Mouse (Mus musculus) heart, embryonic 10.5 days (tissue): Measurements from ENCODE around the gene Atp2b1. TPM values are rescaled to one million over a fixed set of nuclear protein-coding genes. Genes with fewer than 3 reads are reported as not detected.
"Not testable (repeated sequence)": the region's sequence is repeated elsewhere in the genome, so short reads cannot be mapped to it uniquely, and the experiment has no call there.

Experiments used
- DNase-seq: peaks from one replicate; pipeline ENCODE4 v3.0.0-alpha.2; 2017; ENCODE audit warnings: low spot score
- H3K27ac ChIP-seq: fragments of 300-500 bp; sonication (generic); 2 replicates; pipeline ENCODE4 v1.5.1; 2016; ENCODE audit warnings: mild to moderate bottlenecking
- H3K27me3 ChIP-seq: fragments of 300-500 bp; sonication (generic); 2 replicates; pipeline ENCODE4 v1.6.1; 2016; ENCODE audit warnings: mild to moderate bottlenecking; ENCODE audit not compliant: poor library complexity, insufficient read depth, severe bottlenecking
- H3K36me3 ChIP-seq: fragments of 300-500 bp; sonication (generic); 2 replicates; pipeline ENCODE4 v1.6.1; 2016; ENCODE audit warnings: mild to moderate bottlenecking, moderate library complexity
- H3K4me1 ChIP-seq: fragments of 300-500 bp; sonication (generic); 2 replicates; pipeline ENCODE4 v1.6.1; 2016; ENCODE audit warnings: mild to moderate bottlenecking
- H3K4me3 ChIP-seq: fragments of 300-500 bp; sonication (generic); 2 replicates; pipeline ENCODE4 v1.5.1; 2016; ENCODE audit warnings: mild to moderate bottlenecking, moderate library complexity
- H3K9me3 ChIP-seq: fragments of 300-500 bp; sonication (generic); 2 replicates; pipeline ENCODE4 v1.6.1; 2016; ENCODE audit warnings: mild to moderate bottlenecking, moderate library complexity
- WGBS: fragments of 180-500 bp; shearing (Covaris S2); methylation state at CpG from one replicate; pipeline ENCODE4 v1.1.7; 2016; 5-methylcytosine and 5-hydroxymethylcytosine counted together
- polyA plus RNA-seq: library from polyadenylated mRNA; unstranded; fragments of >200 nt; fragmentation: Nextera tagmentation; extraction: Ambion mirVana; gene quantifications from 2 replicates; pipeline ENCODE4 v1.2.1, GENCODE M21; 2016

The Atp2b1 gene
- polyA plus RNA-seq, 1 experiment from 2014 or later: 129 TPM

DNA sequence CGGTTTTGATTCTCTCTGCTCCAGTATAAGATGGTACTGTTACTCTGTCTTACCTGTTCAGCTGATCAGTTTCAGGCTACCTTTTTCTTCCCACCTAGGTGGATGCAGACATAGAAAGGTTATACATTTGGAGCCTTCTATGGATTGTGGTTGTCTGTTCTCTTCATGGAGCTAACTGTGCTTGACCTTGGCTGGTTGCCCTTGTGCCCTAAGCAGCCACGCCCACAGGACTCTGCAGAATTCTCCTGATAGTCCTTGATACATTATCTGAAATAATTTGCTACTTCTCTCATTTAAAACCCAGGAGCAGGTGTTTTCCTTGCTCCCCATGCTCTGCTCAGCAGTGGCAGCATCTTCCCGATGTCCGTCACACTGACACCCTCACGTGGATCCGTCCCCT is 61.4 kb downstream of the Atp2b1 start:
- Histone ChIP-seq H3K4me1 (peaks cover 26% of the 10 kb centered on the region), H3K36me3 (peaks cover 10% of the 10 kb centered on the region; the same call in 1 of the 2 replicates), H3K4me3 (no peak overlapping the region), H3K9me3 (no peaks in the 10 kb centered on the region), H3K27ac (no peak overlapping the region), H3K27me3 (no peaks in the 10 kb centered on the region)
- DNase-seq: no peak
- WGBS: 83% methylated on average over 6 of the region's 6 CpGs

DNA sequence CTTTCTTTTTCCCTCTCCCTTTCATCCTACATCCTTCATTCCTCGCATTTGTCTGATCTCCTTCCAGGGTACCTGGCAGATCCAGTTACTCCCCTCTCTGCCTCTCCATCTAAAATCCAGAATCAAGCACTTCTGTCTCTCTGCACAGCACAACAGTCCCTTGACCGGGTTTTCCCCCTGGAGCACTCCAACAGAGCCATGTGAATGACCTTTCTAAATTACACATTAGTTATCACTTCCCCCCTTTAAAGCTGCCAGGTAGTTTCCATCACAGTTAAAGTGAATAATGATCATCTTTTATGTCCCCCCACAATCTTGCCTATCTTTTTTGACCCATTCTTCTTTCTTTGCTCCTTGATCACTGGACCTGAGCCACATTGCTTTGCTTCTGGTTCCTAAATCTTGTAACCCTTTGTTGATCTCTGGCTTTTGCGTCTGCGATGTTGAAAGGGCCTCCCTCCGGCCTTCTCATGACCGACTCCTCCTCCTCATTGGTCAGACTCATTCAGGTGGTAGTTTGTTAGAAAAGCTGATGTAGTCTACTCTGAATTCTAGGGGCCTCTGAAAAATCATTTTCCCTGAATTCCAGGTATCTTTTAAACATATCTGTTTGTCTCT is 62.8 kb downstream of the Atp2b1 start:
- Histone ChIP-seq H3K27ac (no peak overlapping the region), H3K4me3 (no peak overlapping the region), H3K4me1 (peaks cover 26% of the 10 kb centered on the region), H3K27me3 (no peaks in the 10 kb centered on the region), H3K36me3 (peaks cover 5% of the 10 kb centered on the region; the same call in 1 of the 2 replicates), H3K9me3 (no peaks in the 10 kb centered on the region)
- no peak for DNase-seq
- 82% methylated on average over 6 of the region's 6 CpGs for WGBS

DNA sequence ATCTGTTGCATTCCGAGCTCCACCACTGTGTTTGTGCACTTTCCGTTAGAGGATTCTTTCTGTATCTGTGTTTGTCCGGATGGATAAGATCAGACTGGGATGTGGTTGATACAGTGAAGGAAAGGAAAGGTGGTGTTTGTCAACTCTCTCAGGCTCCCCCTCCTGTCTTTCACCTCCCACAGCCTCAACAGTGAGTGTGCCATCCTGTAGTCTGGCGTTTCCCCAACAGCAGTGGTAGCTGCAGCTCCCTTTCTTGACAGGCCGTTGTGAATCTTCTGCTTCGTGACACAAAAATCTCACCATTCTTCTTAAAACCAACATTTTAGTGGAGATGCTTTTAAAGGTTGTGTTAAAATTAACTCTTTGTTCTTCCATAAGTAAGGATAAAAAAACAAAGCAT is 64.6 kb downstream of the Atp2b1 start:
- peaks cover 7% of the 10 kb centered on the region; the same call in 1 of the 2 replicates for H3K36me3 ChIP-seq
- 47% methylated on average over 6 of the region's 6 CpGs for WGBS

DNA sequence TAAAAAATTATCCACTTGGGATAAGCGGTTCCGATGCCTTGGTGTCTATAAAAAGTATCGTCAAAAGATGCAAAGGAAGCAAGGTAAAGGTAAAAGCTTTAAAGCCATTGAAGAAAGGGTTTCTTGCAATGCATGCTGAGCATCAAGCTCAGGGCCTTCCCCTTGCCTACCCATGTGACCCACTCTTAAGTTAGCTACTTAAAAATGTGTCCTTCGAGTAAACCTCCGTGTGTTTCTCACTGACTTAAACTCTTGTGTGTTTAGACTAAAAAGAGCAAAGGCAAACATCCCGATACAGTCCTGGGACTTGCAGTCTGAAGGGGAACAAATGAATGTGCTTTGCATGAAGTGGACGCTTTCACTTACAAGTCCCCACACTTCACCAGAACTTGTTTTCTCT is 65.1 kb downstream of the Atp2b1 start:
- H3K4me3 ChIP-seq: no peak overlapping the region
- no peak overlapping the region for H3K27ac ChIP-seq
- WGBS: 84% methylated on average over 7 of the region's 7 CpGs
- H3K36me3 ChIP-seq: peaks cover 7% of the 10 kb centered on the region; the same call in 1 of the 2 replicates
- peaks cover 18% of the 10 kb centered on the region for H3K4me1 ChIP-seq
- no peak for DNase-seq
- H3K9me3 ChIP-seq: no peaks in the 10 kb centered on the region
- H3K27me3 ChIP-seq: no peaks in the 10 kb centered on the region

More for the DNA sequence above, 64.6 kb downstream of the Atp2b1 start:
- no peaks in the 10 kb centered on the region for H3K27me3 ChIP-seq
- H3K4me3 ChIP-seq: no peak overlapping the region
- no peak for DNase-seq
- H3K9me3 ChIP-seq: no peaks in the 10 kb centered on the region
- peaks cover 18% of the 10 kb centered on the region for H3K4me1 ChIP-seq
- no peak overlapping the region for H3K27ac ChIP-seq

DNA sequence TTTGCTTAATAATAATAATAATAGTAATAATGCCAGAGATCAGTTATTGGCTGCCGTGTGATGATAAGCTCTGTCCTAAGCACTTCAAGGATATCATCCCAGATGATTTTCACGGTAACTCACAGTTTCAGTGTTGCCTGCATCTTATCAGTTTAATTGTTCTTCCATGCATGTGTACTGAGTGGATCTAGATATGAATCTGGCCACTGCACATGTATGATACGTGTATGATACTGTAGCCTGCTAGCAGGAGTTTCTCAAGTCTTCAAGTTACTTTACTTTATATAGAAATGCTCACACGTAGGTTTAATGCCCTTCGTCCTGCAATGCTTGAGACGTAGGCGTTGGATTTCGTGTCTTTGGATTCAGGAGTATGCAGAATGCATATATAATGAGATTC is 65.7 kb downstream of the Atp2b1 start:
- H3K4me3 ChIP-seq: no peak overlapping the region
- WGBS: 92% methylated on average over 8 of the region's 8 CpGs
- DNase-seq: no peak
- no peaks in the 10 kb centered on the region for H3K9me3 ChIP-seq
- H3K4me1 ChIP-seq: peaks cover 18% of the 10 kb centered on the region
- no peak overlapping the region for H3K27ac ChIP-seq
- peaks cover 10% of the 10 kb centered on the region; the same call in 1 of the 2 replicates for H3K36me3 ChIP-seq
- H3K27me3 ChIP-seq: no peaks in the 10 kb centered on the region

DNA sequence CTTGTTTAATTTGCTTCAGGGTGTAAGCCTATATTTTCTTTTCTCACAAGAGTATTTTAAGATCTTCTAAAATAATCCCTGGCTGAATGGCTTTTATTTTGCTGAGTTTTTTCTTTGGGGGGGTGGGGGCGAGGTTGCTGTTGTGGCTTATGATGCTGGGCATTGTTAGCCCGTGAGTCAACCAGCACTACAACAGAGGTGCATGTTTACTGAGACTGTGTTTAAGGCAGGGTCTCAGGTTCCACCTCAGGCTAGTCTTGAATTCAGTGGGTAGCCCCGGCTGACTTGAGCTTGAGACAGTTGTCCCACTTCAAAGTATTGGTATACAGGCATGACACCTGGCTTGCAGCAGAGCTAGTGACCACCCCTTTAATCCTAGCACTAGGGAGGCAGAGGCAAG is 77.8 kb downstream of the Atp2b1 start:
- Histone ChIP-seq H3K27me3 (no peaks in the 10 kb centered on the region), H3K27ac (no peak overlapping the region), H3K9me3 (no peaks in the 10 kb centered on the region), H3K4me1 (peaks cover under 1% of the 10 kb centered on the region; the same call in 1 of the 2 replicates), H3K4me3 (no peak overlapping the region), H3K36me3 (peaks cover 81% of the 10 kb centered on the region)
- DNase-seq: no peak
- 87% methylated on average over 3 of the region's 3 CpGs for WGBS

DNA sequence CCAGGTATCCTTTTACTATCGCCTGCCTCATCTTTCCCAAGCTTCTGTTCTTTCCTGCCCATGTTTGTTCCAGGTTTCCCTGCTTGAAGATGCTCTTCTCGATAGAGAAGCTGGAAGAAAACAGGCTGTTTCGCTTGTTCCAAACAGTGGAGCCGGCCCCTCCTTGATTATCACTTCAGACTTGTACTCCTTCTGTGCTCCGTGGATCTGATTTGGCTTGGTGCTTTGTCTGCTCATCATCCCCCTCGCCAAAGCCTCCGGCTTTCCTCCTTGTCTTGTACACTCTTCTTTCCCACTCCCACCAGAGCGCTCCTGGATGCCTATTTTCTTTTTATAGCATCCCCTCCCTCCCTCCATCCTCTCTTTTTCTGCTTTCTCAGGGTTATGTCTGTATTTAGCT is 79.0 kb downstream of the Atp2b1 start:
- no peaks in the 10 kb centered on the region for H3K27me3 ChIP-seq
- H3K4me3 ChIP-seq: no peak overlapping the region
- 84% methylated on average over 8 of the region's 8 CpGs for WGBS
- H3K4me1 ChIP-seq: no peaks in the 10 kb centered on the region
- no peak overlapping the region for H3K27ac ChIP-seq
- peaks cover 84% of the 10 kb centered on the region for H3K36me3 ChIP-seq
- no peaks in the 10 kb centered on the region for H3K9me3 ChIP-seq
- no peak for DNase-seq

DNA sequence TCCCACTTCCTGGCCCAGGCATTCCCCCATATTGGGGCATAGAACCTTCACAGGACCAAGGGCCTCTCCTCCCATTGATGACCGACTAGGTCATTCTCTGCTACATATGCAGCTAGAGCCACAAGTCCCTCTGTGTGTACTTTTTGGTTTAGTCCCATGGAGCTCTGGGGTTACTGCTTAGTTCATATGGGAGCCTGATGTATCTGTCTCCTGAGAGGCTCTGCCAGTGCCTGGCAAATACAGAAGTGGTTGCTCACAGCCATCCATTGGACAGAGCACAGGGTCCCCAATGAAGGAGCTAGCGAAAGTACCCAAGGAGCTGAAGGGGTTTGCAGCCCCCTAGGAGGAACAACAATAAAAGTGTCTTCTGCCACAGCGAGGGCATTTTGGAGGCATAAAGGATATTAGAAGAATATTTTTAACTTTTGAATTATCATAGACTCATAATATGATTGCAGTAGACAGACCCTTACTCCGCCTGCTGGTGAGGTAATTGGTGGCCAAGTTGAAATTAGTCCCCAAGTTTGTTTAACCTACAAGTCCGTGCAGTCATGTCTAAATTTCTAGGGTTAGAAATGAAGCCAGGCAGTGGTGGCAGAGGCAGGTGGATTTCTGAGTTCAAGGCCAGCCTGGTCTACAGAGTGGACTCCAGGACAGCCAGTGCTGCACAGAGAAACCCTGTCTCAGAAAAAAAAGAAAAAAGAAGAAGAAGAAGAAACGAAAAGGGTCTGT is 81.0 kb downstream of the Atp2b1 start:
- not testable (repeated sequence) for H3K4me1 ChIP-seq, H3K27me3 ChIP-seq, H3K9me3 ChIP-seq, H3K4me3 ChIP-seq, H3K27ac ChIP-seq, DNase-seq
- H3K36me3 ChIP-seq: peaks cover 85% of the 10 kb centered on the region
- WGBS: 94% methylated on average over 6 of the region's 6 CpGs

DNA sequence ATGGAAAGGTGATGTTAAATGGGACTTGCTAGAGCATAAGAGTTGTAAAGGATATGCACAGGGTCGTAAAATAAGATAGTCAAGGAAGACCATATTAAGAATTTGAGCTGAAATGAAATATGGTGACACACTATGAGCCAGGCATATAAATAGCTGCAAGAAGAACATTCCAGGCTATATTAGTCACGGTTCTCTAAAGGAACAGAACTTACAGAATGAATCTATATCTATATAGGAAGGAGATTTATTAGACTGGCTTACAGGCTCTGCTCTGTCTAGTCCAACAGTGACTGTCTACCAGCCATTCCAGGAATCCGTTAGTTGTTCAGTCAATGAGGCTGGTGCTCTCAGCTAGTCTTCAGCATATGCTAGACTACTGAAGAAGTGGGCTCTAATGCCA is 90.7 kb downstream of the Atp2b1 start:
- H3K36me3 ChIP-seq: peaks cover 73% of the 10 kb centered on the region
- H3K27me3 ChIP-seq: no peaks in the 10 kb centered on the region
- DNase-seq: no peak
- H3K9me3 ChIP-seq: no peaks in the 10 kb centered on the region
- H3K27ac ChIP-seq: no peak overlapping the region
- WGBS: 87% methylated on average over 3 of the region's 3 CpGs
- H3K4me1 ChIP-seq: no peaks in the 10 kb centered on the region
- no peak overlapping the region for H3K4me3 ChIP-seq

DNA sequence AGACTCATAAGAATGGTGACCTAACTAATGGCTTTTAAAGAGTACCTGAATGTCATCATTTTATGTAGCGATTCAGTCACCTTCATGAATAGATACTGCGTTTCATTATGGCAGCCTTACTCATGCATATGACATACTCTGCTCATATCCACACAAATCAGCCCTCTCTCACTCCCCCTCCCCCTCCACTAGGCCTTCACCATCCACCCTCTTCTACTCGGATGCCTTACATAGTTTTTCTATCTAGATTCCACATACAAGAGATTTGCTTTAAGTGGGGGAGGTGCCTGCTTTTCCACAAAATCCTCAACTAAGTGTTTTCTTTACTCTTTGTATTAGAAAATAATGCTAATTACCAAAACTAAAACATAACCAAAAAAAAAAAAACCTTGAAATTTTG is 96.9 kb downstream of the Atp2b1 start:
- Histone ChIP-seq H3K27me3 (no peaks in the 10 kb centered on the region), H3K9me3 (no peaks in the 10 kb centered on the region), H3K4me1 (peaks cover 11% of the 10 kb centered on the region; the same call in 1 of the 2 replicates), H3K27ac (no peak overlapping the region), H3K36me3 (peaks cover 50% of the 10 kb centered on the region), H3K4me3 (no peak overlapping the region)
- DNase-seq: no peak
- 57% methylated on average over 3 of the region's 3 CpGs for WGBS

DNA sequence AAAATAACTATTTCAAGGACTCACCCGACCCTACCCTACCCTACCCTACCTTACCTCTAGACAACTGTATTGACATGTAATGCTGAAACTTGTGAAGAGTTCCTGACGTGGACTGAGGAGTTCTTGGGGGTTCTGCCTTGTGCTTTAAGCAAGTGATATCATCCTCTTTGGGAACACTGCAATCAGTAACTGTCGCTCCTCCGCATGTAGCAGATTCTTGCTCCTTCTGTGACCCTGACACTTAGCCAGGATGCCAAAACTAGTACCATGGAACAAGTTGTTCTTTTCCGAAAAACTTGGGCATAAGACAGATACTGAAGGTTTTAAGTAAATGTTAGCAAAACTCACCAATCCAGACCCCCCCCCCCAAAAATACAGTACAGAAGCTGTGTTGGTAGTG is 97.9 kb downstream of the Atp2b1 start:
- H3K4me3 ChIP-seq: no peak overlapping the region
- peaks cover 51% of the 10 kb centered on the region for H3K36me3 ChIP-seq
- H3K4me1 ChIP-seq: peaks cover 11% of the 10 kb centered on the region; the same call in 1 of the 2 replicates
- no peak overlapping the region for H3K27ac ChIP-seq
- 53% methylated on average over 5 of the region's 5 CpGs for WGBS
- no peaks in the 10 kb centered on the region for H3K9me3 ChIP-seq
- no peaks in the 10 kb centered on the region for H3K27me3 ChIP-seq
- no peak for DNase-seq

DNA sequence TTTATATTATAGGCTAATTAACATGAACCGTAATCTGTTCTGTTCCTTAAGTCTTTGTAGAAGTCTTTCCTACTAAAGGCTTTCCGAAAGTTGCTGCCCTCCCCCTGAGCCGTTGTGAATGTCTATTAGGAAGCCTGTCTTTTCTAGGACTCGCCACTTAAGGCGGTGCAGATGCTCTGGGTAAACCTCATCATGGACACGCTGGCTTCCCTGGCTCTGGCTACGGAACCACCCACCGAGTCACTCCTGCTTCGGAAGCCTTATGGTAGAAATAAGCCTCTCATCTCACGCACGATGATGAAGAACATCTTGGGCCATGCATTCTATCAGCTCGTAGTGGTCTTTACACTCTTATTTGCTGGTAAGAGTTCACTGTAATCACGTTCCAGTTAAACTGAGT is 100.5 kb downstream of the Atp2b1 start:
- no peak for DNase-seq
- Histone ChIP-seq H3K36me3 (peaks cover 64% of the 10 kb centered on the region), H3K9me3 (no peaks in the 10 kb centered on the region), H3K27ac (no peak overlapping the region), H3K4me1 (peaks cover 11% of the 10 kb centered on the region; the same call in 1 of the 2 replicates), H3K27me3 (no peaks in the 10 kb centered on the region), H3K4me3 (no peak overlapping the region)
- WGBS: 91% methylated on average over 13 of the region's 13 CpGs

DNA sequence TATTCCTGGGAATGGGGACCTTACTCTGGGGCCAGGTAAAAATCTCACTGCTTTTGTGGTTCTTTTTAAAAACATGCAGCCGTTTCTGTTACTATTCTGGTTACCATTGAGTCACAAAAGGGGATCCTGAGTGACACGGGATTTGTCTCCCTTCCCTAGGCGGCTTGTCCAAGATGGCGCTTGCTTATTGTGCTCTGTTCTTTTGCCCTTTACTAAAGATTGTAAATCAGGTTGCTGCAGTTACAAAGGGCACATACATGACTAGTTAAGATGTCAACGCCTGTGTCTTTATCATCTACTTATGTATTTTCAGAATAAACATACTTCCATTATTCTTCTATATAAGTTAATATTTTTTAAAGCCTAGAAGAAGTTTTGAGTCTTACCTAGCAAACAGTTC is 102.8 kb downstream of the Atp2b1 start:
- peaks cover 61% of the 10 kb centered on the region for H3K36me3 ChIP-seq

More for the DNA sequence above, 102.8 kb downstream of the Atp2b1 start:
- DNase-seq: no peak
- no peaks in the 10 kb centered on the region for H3K9me3 ChIP-seq
- WGBS: 91% methylated on average over 5 of the region's 5 CpGs
- peaks cover 2% of the 10 kb centered on the region; the same call in 1 of the 2 replicates for H3K4me1 ChIP-seq
- no peaks in the 10 kb centered on the region for H3K27me3 ChIP-seq
- H3K4me3 ChIP-seq: no peak overlapping the region
- H3K27ac ChIP-seq: no peak overlapping the region
